ENCODE assay signal across 18 mouse cellular contexts in genomic region chr12:76541879-76542278, GRCm38 (mm10). TPM values are rescaled to one million over a fixed set of nuclear protein-coding genes. Genes with fewer than 3 reads are reported as not detected.
DNase-seq lines count a peak whose midpoint lies in the region; ATAC-seq and TF ChIP-seq lines count a peak whose summit lies in the region.
"Had no signal": no experiment of that assay in that cellular context is flagged by ENCODE, and none has a peak within 500 bp of the region (broad histone marks: within the 10 kb centered on the region; RNA-seq: fewer than 3 reads in every experiment).

No protein-coding gene starts in this region.

- no peak for TF ChIP-seq POLR2A in kidney, adult 2 months (IDR thresholded peaks at IDR 0.05; ENCODE audit: low read depth, low read length)
- no peak for TF ChIP-seq POLR2A in thymus, adult 2 months (IDR thresholded peaks at IDR 0.05; ENCODE audit: control insufficient read depth, extremely low read depth, insufficient read depth, low read length, poor library complexity)

- no peak for DNase-seq in kidney, adult 2 months
- DNase-seq in kidney, postnatal 14 days: no peak
- no peak for DNase-seq in lung, adult 18-20 months
- DNase-seq in adrenal gland, adult 8-10 months: no peak
- no peak for DNase-seq in thymus, adult 2 months
- DNase-seq: adrenal gland, postnatal 25 days; cerebellum, adult 9-11 months; forebrain, postnatal 0 days; gastrocnemius, postnatal 25 days; heart, postnatal 10 days; layer of hippocampus, adult 9-11 months; right cerebral cortex, postnatal 14 days; thymus, postnatal 25 days had no signal

- H3K36me3 ChIP-seq in kidney, adult 2 months (ENCODE audit: control insufficient read depth, insufficient read depth, low read length): no peaks in the 10 kb centered on the region
- no peaks in the 10 kb centered on the region for H3K36me3 ChIP-seq in lung, embryonic 15.5 days
- H3K36me3 ChIP-seq in embryonic facial prominence, embryonic 15.5 days: no peaks in the 10 kb centered on the region
- no peaks in the 10 kb centered on the region for H3K36me3 ChIP-seq in stomach, embryonic 14.5 days (ENCODE audit: control insufficient read depth, insufficient read depth, low read length)
- no peaks in the 10 kb centered on the region for H3K36me3 ChIP-seq in thymus, adult 2 months (ENCODE audit: control insufficient read depth, insufficient read depth, low read length)
- H3K36me3 ChIP-seq: hindbrain, embryonic 15.5 days had no signal

- H3K4me2 ChIP-seq in lung, embryonic 15.5 days: peak overlapping the region; percentile 28; the same call in 1 of the 2 replicates
- H3K4me2 ChIP-seq in embryonic facial prominence, embryonic 15.5 days (replicated peaks): 0 out of 2 replicates have a peak overlapping the region, but pooled peaks have one; percentile 8
- no peak overlapping the region for H3K4me2 ChIP-seq in stomach, embryonic 14.5 days (replicated peaks; ENCODE audit: low read depth, low read length)
- H3K4me2 ChIP-seq: hindbrain, embryonic 15.5 days had no signal

- peak overlapping the region; percentile 19; the same call in 1 of the 2 replicates for H3K4me3 ChIP-seq in kidney, adult 2 months (ENCODE audit: insufficient read depth, low read depth, low read length)
- no peak overlapping the region for H3K4me3 ChIP-seq in lung, embryonic 15.5 days
- no peak overlapping the region for H3K4me3 ChIP-seq in embryonic facial prominence, embryonic 15.5 days (replicated peaks)
- H3K4me3 ChIP-seq in stomach, embryonic 14.5 days (ENCODE audit: low read depth, low read length): no peak overlapping the region
- no peak overlapping the region for H3K4me3 ChIP-seq in thymus, adult 2 months (ENCODE audit: control insufficient read depth, insufficient read depth, low read length)
- H3K4me3 ChIP-seq: hindbrain, embryonic 15.5 days had no signal

- peaks cover 27% of the 10 kb centered on the region for H3K4me1 ChIP-seq in kidney, adult 2 months (ENCODE audit: control insufficient read depth, insufficient read depth, low read length)
- peaks cover 36% of the 10 kb centered on the region for H3K4me1 ChIP-seq in lung, embryonic 15.5 days
- peaks cover 27% of the 10 kb centered on the region for H3K4me1 ChIP-seq in embryonic facial prominence, embryonic 15.5 days
- H3K4me1 ChIP-seq in stomach, embryonic 14.5 days (ENCODE audit: control insufficient read depth, insufficient read depth, low read length): peaks cover 26% of the 10 kb centered on the region; the same call in 1 of the 2 replicates
- H3K4me1 ChIP-seq in thymus, adult 2 months (replicated peaks; ENCODE audit: control insufficient read depth, insufficient read depth, low read length): peaks cover 22% of the 10 kb centered on the region

- no peaks in the 10 kb centered on the region for H3K27me3 ChIP-seq in kidney, adult 2 months (replicated peaks; ENCODE audit: control insufficient read depth, insufficient read depth, low read length)
- H3K27me3 ChIP-seq in lung, embryonic 15.5 days: no peaks in the 10 kb centered on the region
- no peaks in the 10 kb centered on the region for H3K27me3 ChIP-seq in embryonic facial prominence, embryonic 15.5 days
- H3K27me3 ChIP-seq in stomach, embryonic 14.5 days (ENCODE audit: control insufficient read depth, insufficient read depth, low read length): no peaks in the 10 kb centered on the region
- H3K27me3 ChIP-seq in thymus, adult 2 months (ENCODE audit: control insufficient read depth, insufficient read depth, low read length): no peaks in the 10 kb centered on the region

- WGBS in kidney, adult 2 months: 51% methylated on average over 6 of the region's 6 CpGs
- 52% methylated on average over 6 of the region's 6 CpGs for WGBS in lung, embryonic 15.5 days
- WGBS in embryonic facial prominence, embryonic 15.5 days: 51% methylated on average over 6 of the region's 6 CpGs
- 71% methylated on average over 6 of the region's 6 CpGs for WGBS in stomach, embryonic 14.5 days
- WGBS in thymus, adult 2 months: 90% methylated on average over 6 of the region's 6 CpGs

- no peak for ATAC-seq in lung, embryonic 15.5 days (ENCODE audit: borderline replicate concordance, extremely low read depth, low FRiP score, low TSS enrichment)
- ATAC-seq in embryonic facial prominence, embryonic 15.5 days (ENCODE audit: insufficient number of reproducible peaks, low FRiP score, low TSS enrichment, low read depth): no peak
- ATAC-seq in stomach, embryonic 14.5 days (ENCODE audit: insufficient number of reproducible peaks, insufficient read depth, low FRiP score, low read depth): no peak
- ATAC-seq: CD4-positive, CD25-positive, alpha-beta regulatory T cell, adult 4 months; forebrain, postnatal 0 days had no signal

- no peak for TF ChIP-seq CTCF in kidney, adult 2 months (conservative IDR thresholded peaks at IDR 0.05; ENCODE audit: insufficient read depth, insufficient read length, low read depth, low read length)
- TF ChIP-seq CTCF in thymus, adult 2 months (IDR thresholded peaks at IDR 0.05; ENCODE audit: borderline replicate concordance, control insufficient read depth, extremely low read depth, insufficient read depth, low read length, poor library complexity): no peak

- no peak overlapping the region for H3K9ac ChIP-seq in lung, embryonic 15.5 days
- no peak overlapping the region for H3K9ac ChIP-seq in embryonic facial prominence, embryonic 15.5 days
- H3K9ac ChIP-seq in stomach, embryonic 14.5 days (replicated peaks; ENCODE audit: low read depth, low read length): no peak overlapping the region
- H3K9ac ChIP-seq: forebrain, postnatal 0 days; hindbrain, embryonic 15.5 days had no signal

- H3K27ac ChIP-seq in kidney, adult 2 months (ENCODE audit: insufficient read depth, low read depth, low read length): peak overlapping the region; percentile 86
- 0 out of 2 replicates have a peak overlapping the region, but pooled peaks have one; percentile 40 for H3K27ac ChIP-seq in lung, embryonic 15.5 days
- H3K27ac ChIP-seq in embryonic facial prominence, embryonic 15.5 days (replicated peaks): peak overlapping the region; percentile 48; the same call in 1 of the 2 replicates
- H3K27ac ChIP-seq in stomach, embryonic 14.5 days (ENCODE audit: low read length): 0 out of 2 replicates have a peak overlapping the region, but pooled peaks have one; percentile 4
- no peak overlapping the region for H3K27ac ChIP-seq in thymus, adult 2 months (ENCODE audit: control insufficient read depth, insufficient read depth, low read length)
- H3K27ac ChIP-seq: hindbrain, embryonic 15.5 days had no signal

- no peaks in the 10 kb centered on the region for H3K9me3 ChIP-seq in lung, embryonic 15.5 days
- no peaks in the 10 kb centered on the region for H3K9me3 ChIP-seq in embryonic facial prominence, embryonic 15.5 days (replicated peaks)
- no peaks in the 10 kb centered on the region for H3K9me3 ChIP-seq in stomach, embryonic 14.5 days (ENCODE audit: control insufficient read depth, low read depth, low read length)
- H3K9me3 ChIP-seq: hindbrain, embryonic 15.5 days had no signal

RNA-seq across cellular contexts. Expression of gene Plekhg3, which starts 11.2 kb away (rescaled TPM):
- polyA plus RNA-seq in kidney, adult 2 months (2012; rRNA removed): 57.9 and 67.6 TPM in 2 replicates
- 6.9 and 7.2 TPM in 2 replicates for polyA plus RNA-seq in lung, embryonic 15.5 days (2015; fragmentation: Nextera tagmentation; extraction: Ambion mirVana)
- polyA plus RNA-seq in embryonic facial prominence, embryonic 15.5 days (2015; fragmentation: Nextera tagmentation; extraction: Ambion mirVana): 7.7 and 8.9 TPM in 2 replicates
- 13.8 TPM in 2 replicates for polyA plus RNA-seq in stomach, embryonic 14.5 days (2014; fragmentation: Nextera tagmentation; extraction: Ambion mirVana)
- 10 to 100 TPM; 10.8 to 23.4 (median 16.2) TPM for total RNA-seq in adrenal gland, adult 8-10 months (2022)
- polyA plus RNA-seq in thymus, adult 2 months (2012; rRNA removed): 12.0 and 13.6 TPM in 2 replicates
